Mouse (Mus musculus): Measurements from ENCODE around the gene Ppm1d. TPM values are rescaled to one million over a fixed set of nuclear protein-coding genes. Genes with fewer than 3 reads are reported as not detected.
A peak's percentile ranks its signal among the peaks of the same experiment; 100 is the strongest.

Ppm1d gene
- total and polyA plus RNA-seq, 3 experiments: 19.0 to 26.4 (median 25.1) TPM

DNA sequence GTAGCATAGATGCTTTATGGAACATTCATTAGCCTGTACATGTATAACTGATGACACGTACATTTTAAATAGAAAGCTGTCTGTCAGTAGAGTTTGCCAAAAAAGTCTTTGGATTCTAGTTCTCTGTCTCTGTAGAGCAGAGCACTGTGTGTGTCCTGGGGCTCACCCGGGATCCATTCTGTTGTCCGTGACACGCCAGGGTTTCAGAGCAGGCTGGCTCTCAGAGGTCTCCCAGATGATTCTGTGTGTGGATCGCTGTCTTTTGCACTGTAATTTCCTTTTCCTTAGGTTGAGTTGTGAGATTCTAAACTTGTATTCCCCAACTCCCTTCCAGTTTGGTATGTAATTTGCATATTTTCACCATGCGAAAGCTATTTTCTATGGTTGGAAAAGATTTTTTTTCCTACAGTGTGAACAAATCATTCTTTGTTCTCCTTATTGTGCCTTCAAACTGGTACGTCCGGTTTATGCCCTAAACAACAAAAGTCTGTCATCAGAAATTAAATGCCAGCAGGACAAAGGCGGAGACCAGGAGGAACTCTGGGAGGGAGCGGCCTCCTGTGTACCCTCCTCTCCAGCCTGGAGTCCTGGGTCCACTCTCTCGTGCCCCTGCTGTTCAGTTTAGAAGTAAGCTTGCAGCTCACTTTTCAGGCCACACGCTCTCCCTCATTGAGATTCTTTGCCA is 81.3 kb downstream of the Ppm1d start:
- Histone ChIP-seq H3K9me3 (replicated peaks; ENCODE audit: low read length) (no peaks in the 10 kb centered on the region), H3K9ac (ENCODE audit: insufficient read depth, low read depth) (no peak overlapping the region), H3K27me3 (replicated peaks) (no peaks in the 10 kb centered on the region), H3K27ac (ENCODE audit: insufficient read depth, low read depth) (no peak overlapping the region), H3K4me2 (ENCODE audit: insufficient read depth, low read depth, poor library complexity, severe bottlenecking) (no peak overlapping the region), H3K4me1 (ENCODE audit: control insufficient read depth in 1 of 2, insufficient read depth in 2 of 2) (no peaks in the 10 kb centered on the region; a peak in 1 of 4 replicates), H3K4me3 (replicated peaks in 1 of 3; ENCODE audit: low read depth in 2 of 3, low read length in 2 of 3, poor library complexity in 1 of 3) (no peak overlapping the region), H3K79me2 (replicated peaks; ENCODE audit: control insufficient read depth, extremely low read depth, insufficient read depth, poor library complexity, severe bottlenecking) (no peaks in the 10 kb centered on the region), H3K36me3 (replicated peaks in 1 of 2; ENCODE audit: control insufficient read depth in 1 of 2, insufficient read depth in 1 of 2, low read length in 1 of 2) (no peaks in the 10 kb centered on the region)
- DNase-seq (ENCODE audit: extremely low read depth): no peak
- dilution Hi-C loops (cut with MboI; ENCODE audit: extremely low pct_ligation_motif_present, extremely low pct_unique_long_range_greater_than_20kb, low sequenced_read_pairs): no loop called here
- in situ Hi-C loops (cut with MboI; ENCODE audit: low pct_ligation_motif_present, low pct_unique_long_range_greater_than_20kb, low sequenced_read_pairs): no loop called here
- no peak for TF ChIP-seq TBP (conservative IDR thresholded peaks at IDR 0.05; ENCODE audit: low read depth, low read length)
- no peak for TF ChIP-seq BHLHE40 (IDR thresholded peaks at IDR 0.05; ENCODE audit: low read depth, low read length)
- no peak for TF ChIP-seq CHD2 (IDR thresholded peaks at IDR 0.05; ENCODE audit: low read length)
- no peak for TF ChIP-seq ZMIZ1 (IDR thresholded peaks at IDR 0.05; ENCODE audit: low read depth, low read length)
- TF ChIP-seq POLR2A (IDR thresholded peaks at IDR 0.05; ENCODE audit: low read depth, low read length): no peak
- no peak for TF ChIP-seq ELF1 (IDR thresholded peaks at IDR 0.05; ENCODE audit: low read depth, low read length)

DNA sequence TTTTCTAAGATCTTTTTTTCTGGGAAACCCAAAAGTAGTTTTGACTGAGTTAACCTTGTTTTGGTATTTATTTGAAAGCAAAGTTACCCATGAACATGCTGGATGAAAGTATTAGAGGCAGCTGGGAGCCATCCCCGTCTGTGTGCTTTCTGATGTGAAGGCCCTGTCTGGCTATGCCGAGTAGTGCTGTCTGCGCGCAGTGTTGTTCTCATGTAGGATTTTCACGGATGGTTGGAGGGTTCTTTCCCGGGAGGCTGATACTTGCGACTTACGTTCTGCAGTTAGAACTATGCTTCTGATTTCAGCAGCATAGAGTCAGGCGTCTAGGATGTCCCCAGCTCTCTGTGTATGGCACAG is 81.8 kb downstream of the Ppm1d start:
- H3K9ac ChIP-seq (ENCODE audit: insufficient read depth, low read depth): no peak overlapping the region
- no peak overlapping the region for H3K4me2 ChIP-seq (ENCODE audit: insufficient read depth, low read depth, poor library complexity, severe bottlenecking)
- H3K79me2 ChIP-seq (replicated peaks; ENCODE audit: control insufficient read depth, extremely low read depth, insufficient read depth, poor library complexity, severe bottlenecking): no peaks in the 10 kb centered on the region
- H3K4me3 ChIP-seq (replicated peaks in 1 of 3; ENCODE audit: low read depth in 2 of 3, low read length in 2 of 3, poor library complexity in 1 of 3): no peak overlapping the region
- DNase-seq (ENCODE audit: extremely low read depth): no peak
- dilution Hi-C loops (cut with MboI; ENCODE audit: extremely low pct_ligation_motif_present, extremely low pct_unique_long_range_greater_than_20kb, low sequenced_read_pairs) (no loop called here), in situ Hi-C loops (cut with MboI; ENCODE audit: low pct_ligation_motif_present, low pct_unique_long_range_greater_than_20kb, low sequenced_read_pairs) (no loop called here)
- no peaks in the 10 kb centered on the region for H3K27me3 ChIP-seq (replicated peaks)
- H3K9me3 ChIP-seq (replicated peaks; ENCODE audit: low read length): no peaks in the 10 kb centered on the region
- no peaks in the 10 kb centered on the region; a peak in 1 of 4 replicates for H3K4me1 ChIP-seq (ENCODE audit: control insufficient read depth in 1 of 2, insufficient read depth in 2 of 2)
- no peaks in the 10 kb centered on the region for H3K36me3 ChIP-seq (replicated peaks in 1 of 2; ENCODE audit: control insufficient read depth in 1 of 2, insufficient read depth in 1 of 2, low read length in 1 of 2)
- TF ChIP-seq CTCF (conservative IDR thresholded peaks at IDR 0.05 in 1 of 2, IDR thresholded peaks at IDR 0.05 in 1 of 2; ENCODE audit: low read depth in 2 of 2, low read length in 2 of 2): no peak
- TF ChIP-seq USF1 (IDR thresholded peaks at IDR 0.05; ENCODE audit: low read depth, low read length): no peak
- no peak overlapping the region for H3K27ac ChIP-seq (ENCODE audit: insufficient read depth, low read depth)

- Histone ChIP-seq H3K4me2 (ENCODE audit: insufficient read depth, low read depth, poor library complexity, severe bottlenecking) (no peak overlapping the region), H3K4me3 (replicated peaks in 1 of 3; ENCODE audit: low read depth in 2 of 3, low read length in 2 of 3, poor library complexity in 1 of 3) (no peak overlapping the region), H3K79me2 (replicated peaks; ENCODE audit: control insufficient read depth, extremely low read depth, insufficient read depth, poor library complexity, severe bottlenecking) (no peaks in the 10 kb centered on the region), H3K36me3 (replicated peaks in 1 of 2; ENCODE audit: control insufficient read depth in 1 of 2, insufficient read depth in 1 of 2, low read length in 1 of 2) (peaks cover 0 to 2% of the 10 kb centered on the region in 2 experiments), H3K9ac (ENCODE audit: insufficient read depth, low read depth) (no peak overlapping the region), H3K4me1 (ENCODE audit: control insufficient read depth in 1 of 2, insufficient read depth in 2 of 2) (no peaks in the 10 kb centered on the region; a peak in 1 of 4 replicates), H3K27me3 (replicated peaks) (no peaks in the 10 kb centered on the region), H3K9me3 (replicated peaks; ENCODE audit: low read length) (no peaks in the 10 kb centered on the region), H3K27ac (ENCODE audit: insufficient read depth, low read depth) (no peak overlapping the region)
- dilution Hi-C loops (cut with MboI; ENCODE audit: extremely low pct_ligation_motif_present, extremely low pct_unique_long_range_greater_than_20kb, low sequenced_read_pairs): no loop called here
- no peak for DNase-seq (ENCODE audit: extremely low read depth)
- in situ Hi-C loops (cut with MboI; ENCODE audit: low pct_ligation_motif_present, low pct_unique_long_range_greater_than_20kb, low sequenced_read_pairs): no loop called here
- TF ChIP-seq NELFE (IDR thresholded peaks at IDR 0.05; ENCODE audit: low read depth, low read length) (no peak), JUN (IDR thresholded peaks at IDR 0.05; ENCODE audit: insufficient read depth, low read depth, low read length) (no peak), CTCF (conservative IDR thresholded peaks at IDR 0.05 in 1 of 2, IDR thresholded peaks at IDR 0.05 in 1 of 2; ENCODE audit: low read depth in 2 of 2, low read length in 2 of 2) (peak in 1 of 2 experiments; percentile 22; a peak in 1 of 4 replicates), ELF1 (IDR thresholded peaks at IDR 0.05; ENCODE audit: low read depth, low read length) (no peak), RAD21 (IDR thresholded peaks at IDR 0.05; ENCODE audit: low read depth, low read length) (peak; percentile 5; the same call in 1 of the 2 replicates)
Observed at GRCm38 (mm10) chr11:85393990-85394389, 82.9 kb downstream of the Ppm1d start.
